Mouse (Mus musculus): Measurements from ENCODE around the gene Focad. TPM values are rescaled to one million over a fixed set of nuclear protein-coding genes. Genes with fewer than 3 reads are reported as not detected.

The Focad gene
- polyA plus RNA-seq, 1 experiment from 2014 or later, result 17.4 TPM

DNA sequence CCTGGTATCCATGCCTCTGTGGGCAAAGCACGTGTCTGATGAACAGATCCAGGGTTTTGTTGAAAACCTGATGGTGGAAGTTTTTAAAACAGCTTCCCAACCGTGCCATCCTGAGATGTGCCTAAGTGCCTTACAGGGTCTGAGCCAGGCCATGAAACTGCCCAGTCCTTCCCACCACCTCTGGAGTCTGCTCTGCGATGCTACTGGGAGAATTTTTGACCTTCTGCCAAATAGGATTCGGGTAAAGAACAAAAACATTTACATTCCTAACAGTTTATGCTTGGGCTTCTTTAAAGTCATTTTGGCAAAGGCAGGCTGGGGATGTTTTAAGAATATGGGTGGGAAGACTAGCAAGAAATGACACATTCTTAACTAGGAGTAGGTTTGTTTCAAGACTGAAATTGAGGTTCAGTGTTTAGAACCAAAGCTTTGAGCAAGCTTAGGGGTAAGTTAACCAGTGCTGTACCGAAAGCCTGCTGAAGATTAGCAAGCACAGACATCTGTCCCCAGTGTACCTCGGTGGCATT lies 302.6 kb downstream of the Focad start:
- WGBS, result 44% methylated on average over 6 of the region's 6 CpGs
- DNase-seq (ENCODE audit: low spot score) (no peak), ATAC-seq (replicated peaks; ENCODE audit: low FRiP score, low TSS enrichment, low read depth) (no peak)
- no peak overlapping the region for H3K9ac ChIP-seq (ENCODE audit: low read length)
- no peak overlapping the region for H3K4me3 ChIP-seq (ENCODE audit: low read depth, low read length)
- H3K27ac ChIP-seq (ENCODE audit: low read depth), result peak overlapping the region; percentile 43; the same call in 1 of the 2 replicates
- no peak overlapping the region for H3K4me2 ChIP-seq (ENCODE audit: low read length)
- H3K36me3 ChIP-seq (ENCODE audit: control insufficient read depth, insufficient read depth, low read length), result no peaks in the 10 kb centered on the region; the same call in 1 of the 2 replicates
- no peaks in the 10 kb centered on the region for H3K4me1 ChIP-seq (replicated peaks; ENCODE audit: control insufficient read depth, insufficient read depth, low read length)
- H3K9me3 ChIP-seq (ENCODE audit: control insufficient read depth, low read length), result no peaks in the 10 kb centered on the region
- no peaks in the 10 kb centered on the region for H3K27me3 ChIP-seq (replicated peaks; ENCODE audit: control insufficient read depth, insufficient read depth, low read length)

DNA sequence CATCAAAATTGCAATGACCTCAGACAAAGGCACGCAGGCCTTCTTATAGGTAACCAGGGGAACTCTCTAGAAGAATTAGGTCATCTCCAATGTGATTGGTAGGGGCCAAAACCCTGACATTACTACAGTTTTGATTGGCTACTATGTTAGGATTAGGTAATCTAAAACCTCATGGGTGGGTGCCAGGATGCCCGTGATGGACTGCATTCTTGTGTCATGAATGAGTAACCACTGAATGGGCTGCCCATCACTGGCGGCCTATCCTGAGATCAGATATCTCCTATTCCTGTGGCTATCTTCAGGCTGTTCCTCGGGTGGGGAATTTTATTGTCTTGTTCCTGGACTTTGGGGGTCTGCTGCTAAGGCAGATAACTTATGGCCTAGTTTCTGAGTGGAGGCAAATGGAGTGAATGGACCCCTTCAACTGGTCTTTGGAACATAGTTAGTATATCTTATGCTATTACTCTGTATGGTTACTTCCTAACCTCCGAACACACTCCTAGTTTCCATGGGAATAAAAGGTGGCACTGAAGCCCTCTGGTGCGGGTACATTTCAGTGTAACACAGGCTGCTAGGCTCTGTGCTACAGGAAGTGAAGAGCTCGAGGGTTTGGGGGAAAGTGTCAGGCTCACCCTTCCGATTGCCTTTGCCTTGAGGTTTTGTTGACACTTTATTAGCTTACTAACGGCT lies 306.0 kb downstream of the Focad start:
- Histone ChIP-seq H3K4me1 (replicated peaks; ENCODE audit: control insufficient read depth, insufficient read depth, low read length) (no peaks in the 10 kb centered on the region), H3K4me2 (ENCODE audit: low read length) (no peak overlapping the region), H3K36me3 (ENCODE audit: control insufficient read depth, insufficient read depth, low read length) (no peaks in the 10 kb centered on the region; the same call in 1 of the 2 replicates), H3K4me3 (ENCODE audit: low read depth, low read length) (no peak overlapping the region), H3K27ac (ENCODE audit: low read depth) (no peak overlapping the region), H3K9me3 (ENCODE audit: control insufficient read depth, low read length) (no peaks in the 10 kb centered on the region), H3K9ac (ENCODE audit: low read length) (no peak overlapping the region), H3K27me3 (replicated peaks; ENCODE audit: control insufficient read depth, insufficient read depth, low read length) (no peaks in the 10 kb centered on the region)
- ATAC-seq (replicated peaks; ENCODE audit: low FRiP score, low TSS enrichment, low read depth), result no peak
- 74% methylated on average over 9 of the region's 9 CpGs for WGBS
- no peak for DNase-seq (ENCODE audit: low spot score)

- 86% methylated on average over 7 of the region's 7 CpGs for WGBS
- Histone ChIP-seq H3K27me3 (replicated peaks; ENCODE audit: control insufficient read depth, insufficient read depth, low read length) (no peaks in the 10 kb centered on the region), H3K27ac (ENCODE audit: low read depth) (no peak overlapping the region), H3K4me2 (ENCODE audit: low read length) (no peak overlapping the region), H3K4me1 (replicated peaks; ENCODE audit: control insufficient read depth, insufficient read depth, low read length) (no peaks in the 10 kb centered on the region), H3K4me3 (ENCODE audit: low read depth, low read length) (no peak overlapping the region), H3K36me3 (ENCODE audit: control insufficient read depth, insufficient read depth, low read length) (no peaks in the 10 kb centered on the region; the same call in 1 of the 2 replicates), H3K9ac (ENCODE audit: low read length) (no peak overlapping the region), H3K9me3 (ENCODE audit: control insufficient read depth, low read length) (no peaks in the 10 kb centered on the region)
- ATAC-seq (replicated peaks; ENCODE audit: low FRiP score, low TSS enrichment, low read depth) (no peak), DNase-seq (ENCODE audit: low spot score) (no peak)
Measured at GRCm38 (mm10) chr4:88400992-88401313, 306.5 kb downstream of the Focad start.

DNA sequence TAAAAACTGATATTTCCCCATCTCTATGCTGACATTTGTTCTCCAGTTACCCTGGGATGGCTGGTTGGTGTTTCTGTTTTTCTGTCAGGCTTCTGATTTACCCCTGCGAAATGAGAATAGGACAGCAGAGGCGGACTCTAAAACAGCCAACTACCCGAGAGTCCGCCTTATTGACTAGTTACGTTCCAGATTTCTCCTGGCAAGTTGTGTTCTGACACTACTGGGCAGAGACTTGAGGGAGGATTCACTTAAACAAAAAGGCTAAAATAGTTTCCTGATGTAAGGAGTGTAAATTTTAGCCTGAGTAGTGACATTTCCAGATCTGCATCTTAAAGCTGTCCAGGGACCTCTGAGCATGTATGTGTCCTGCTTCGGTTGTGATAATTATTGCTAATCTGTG lies 308.5 kb downstream of the Focad start:
- ATAC-seq (replicated peaks; ENCODE audit: low FRiP score, low TSS enrichment, low read depth) (no peak), DNase-seq (ENCODE audit: low spot score) (no peak)
- 93% methylated on average over 6 of the region's 6 CpGs for WGBS
- no peaks in the 10 kb centered on the region for H3K4me1 ChIP-seq (replicated peaks; ENCODE audit: control insufficient read depth, insufficient read depth, low read length)
- H3K36me3 ChIP-seq (ENCODE audit: control insufficient read depth, insufficient read depth, low read length), result no peaks in the 10 kb centered on the region; the same call in 1 of the 2 replicates
- no peak overlapping the region for H3K9ac ChIP-seq (ENCODE audit: low read length)
- no peak overlapping the region for H3K27ac ChIP-seq (ENCODE audit: low read depth)
- H3K4me3 ChIP-seq (ENCODE audit: low read depth, low read length), result no peak overlapping the region
- H3K27me3 ChIP-seq (replicated peaks; ENCODE audit: control insufficient read depth, insufficient read depth, low read length), result no peaks in the 10 kb centered on the region
- H3K4me2 ChIP-seq (ENCODE audit: low read length), result no peak overlapping the region
- H3K9me3 ChIP-seq (ENCODE audit: control insufficient read depth, low read length), result no peaks in the 10 kb centered on the region

- no peak overlapping the region for H3K4me3 ChIP-seq (ENCODE audit: low read depth, low read length)
- ATAC-seq (replicated peaks; ENCODE audit: low FRiP score, low TSS enrichment, low read depth), result no peak
- DNase-seq (ENCODE audit: low spot score), result no peak
- no peak overlapping the region for H3K4me2 ChIP-seq (ENCODE audit: low read length)
- H3K27me3 ChIP-seq (replicated peaks; ENCODE audit: control insufficient read depth, insufficient read depth, low read length), result no peaks in the 10 kb centered on the region
- H3K4me1 ChIP-seq (replicated peaks; ENCODE audit: control insufficient read depth, insufficient read depth, low read length), result no peaks in the 10 kb centered on the region
- H3K9me3 ChIP-seq (ENCODE audit: control insufficient read depth, low read length), result no peaks in the 10 kb centered on the region
- peaks cover 2% of the 10 kb centered on the region; the same call in 1 of the 2 replicates for H3K36me3 ChIP-seq (ENCODE audit: control insufficient read depth, insufficient read depth, low read length)
- 87% methylated on average over 4 of the region's 4 CpGs for WGBS
- H3K9ac ChIP-seq (ENCODE audit: low read length), result no peak overlapping the region
- H3K27ac ChIP-seq (ENCODE audit: low read depth), result no peak overlapping the region
Measured at GRCm38 (mm10) chr4:88406887-88407696, 312.7 kb downstream of the Focad start.

- no peak overlapping the region for H3K4me2 ChIP-seq (ENCODE audit: low read length)
- WGBS, result 94% methylated on average over 4 of the region's 4 CpGs
- H3K36me3 ChIP-seq (ENCODE audit: control insufficient read depth, insufficient read depth, low read length), result peaks cover 13% of the 10 kb centered on the region; the same call in 1 of the 2 replicates
Measured at GRCm38 (mm10) chr4:88409279-88409678, 314.9 kb downstream of the Focad start.

GRCm38 (mm10) chr4:88412331-88412730 lies 317.9 kb downstream of the Focad start:
- DNase-seq (ENCODE audit: low spot score) (no peak), ATAC-seq (replicated peaks; ENCODE audit: low FRiP score, low TSS enrichment, low read depth) (no peak)
- Histone ChIP-seq H3K9me3 (ENCODE audit: control insufficient read depth, low read length) (no peaks in the 10 kb centered on the region), H3K27ac (ENCODE audit: low read depth) (no peak overlapping the region), H3K9ac (ENCODE audit: low read length) (no peak overlapping the region), H3K36me3 (ENCODE audit: control insufficient read depth, insufficient read depth, low read length) (peaks cover 19% of the 10 kb centered on the region), H3K27me3 (replicated peaks; ENCODE audit: control insufficient read depth, insufficient read depth, low read length) (no peaks in the 10 kb centered on the region), H3K4me1 (replicated peaks; ENCODE audit: control insufficient read depth, insufficient read depth, low read length) (no peaks in the 10 kb centered on the region), H3K4me3 (ENCODE audit: low read depth, low read length) (no peak overlapping the region), H3K4me2 (ENCODE audit: low read length) (no peak overlapping the region)
- 75% methylated on average over 2 of the region's 2 CpGs for WGBS

More at GRCm38 (mm10) chr4:88409279-88409678, 314.9 kb downstream of the Focad start:
- H3K9me3 ChIP-seq (ENCODE audit: control insufficient read depth, low read length), result no peaks in the 10 kb centered on the region
- no peak for ATAC-seq (replicated peaks; ENCODE audit: low FRiP score, low TSS enrichment, low read depth)
- no peak overlapping the region for H3K27ac ChIP-seq (ENCODE audit: low read depth)
- H3K27me3 ChIP-seq (replicated peaks; ENCODE audit: control insufficient read depth, insufficient read depth, low read length), result no peaks in the 10 kb centered on the region
- no peak overlapping the region for H3K4me3 ChIP-seq (ENCODE audit: low read depth, low read length)
- no peaks in the 10 kb centered on the region for H3K4me1 ChIP-seq (replicated peaks; ENCODE audit: control insufficient read depth, insufficient read depth, low read length)
- no peak overlapping the region for H3K9ac ChIP-seq (ENCODE audit: low read length)
- no peak for DNase-seq (ENCODE audit: low spot score)

GRCm38 (mm10) chr4:88415017-88415416 lies 320.6 kb downstream of the Focad start:
- no peak overlapping the region for H3K27ac ChIP-seq (ENCODE audit: low read depth)
- H3K27me3 ChIP-seq (replicated peaks; ENCODE audit: control insufficient read depth, insufficient read depth, low read length), result no peaks in the 10 kb centered on the region
- no peak overlapping the region for H3K9ac ChIP-seq (ENCODE audit: low read length)
- no peak for ATAC-seq (replicated peaks; ENCODE audit: low FRiP score, low TSS enrichment, low read depth)
- H3K4me2 ChIP-seq (ENCODE audit: low read length), result no peak overlapping the region
- H3K4me3 ChIP-seq (ENCODE audit: low read depth, low read length), result no peak overlapping the region
- no peaks in the 10 kb centered on the region for H3K4me1 ChIP-seq (replicated peaks; ENCODE audit: control insufficient read depth, insufficient read depth, low read length)
- H3K36me3 ChIP-seq (ENCODE audit: control insufficient read depth, insufficient read depth, low read length), result peaks cover 31% of the 10 kb centered on the region
- DNase-seq (ENCODE audit: low spot score), result no peak
- no peaks in the 10 kb centered on the region for H3K9me3 ChIP-seq (ENCODE audit: control insufficient read depth, low read length)
- WGBS, result 66% methylated on average over 2 of the region's 2 CpGs
